Mouse (Mus musculus): ENCODE results near the gene 1700017B05Rik.

Gene 1700017B05Rik

GRCm38 (mm10) chr9:57272902-57273804 lies 10.7 kb upstream of the 1700017B05Rik start:
- no peak for DNase-seq (ENCODE audit: low spot score in 2 of 2)

DNA sequence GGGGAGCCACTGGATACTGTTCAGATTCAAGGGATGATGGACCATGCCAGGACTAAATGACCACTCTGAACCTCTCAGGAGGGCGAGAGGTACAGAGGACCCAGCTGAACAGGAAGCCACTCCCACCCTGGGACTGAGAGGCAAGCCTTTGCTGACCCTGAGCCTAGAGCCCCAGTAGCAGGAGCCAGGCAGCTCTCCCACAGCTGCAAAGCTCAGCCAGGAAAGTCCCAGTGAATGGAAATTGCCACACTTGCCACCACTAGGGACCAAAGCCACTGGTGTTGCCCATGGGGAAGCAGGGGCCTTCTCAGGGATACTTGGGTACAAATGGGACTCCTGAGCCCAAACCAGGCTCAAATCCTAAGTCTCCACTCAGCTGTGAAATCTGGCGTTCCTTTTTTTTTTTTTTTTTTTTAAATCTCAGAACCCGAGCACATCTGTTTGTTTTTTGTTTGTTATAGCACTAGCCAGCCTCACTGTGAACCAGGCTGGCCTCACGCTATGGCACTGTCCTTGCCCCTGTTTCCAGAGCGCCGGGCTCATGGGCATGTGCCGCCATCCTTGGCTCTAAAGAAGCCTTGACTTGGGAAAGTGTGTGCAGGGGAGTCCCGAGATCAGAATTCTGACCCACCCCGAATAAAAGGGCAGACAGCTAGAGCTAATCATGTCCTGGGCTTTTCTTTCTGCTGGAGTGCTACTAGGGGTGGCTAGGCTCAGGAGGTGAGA lies 9.6 kb upstream of the 1700017B05Rik start:
- no peak for DNase-seq (ENCODE audit: low spot score in 2 of 2)

GRCm38 (mm10) chr9:57271081-57271480 lies 8.7 kb upstream of the 1700017B05Rik start:
- no peak for DNase-seq (ENCODE audit: low spot score in 2 of 2)

DNA sequence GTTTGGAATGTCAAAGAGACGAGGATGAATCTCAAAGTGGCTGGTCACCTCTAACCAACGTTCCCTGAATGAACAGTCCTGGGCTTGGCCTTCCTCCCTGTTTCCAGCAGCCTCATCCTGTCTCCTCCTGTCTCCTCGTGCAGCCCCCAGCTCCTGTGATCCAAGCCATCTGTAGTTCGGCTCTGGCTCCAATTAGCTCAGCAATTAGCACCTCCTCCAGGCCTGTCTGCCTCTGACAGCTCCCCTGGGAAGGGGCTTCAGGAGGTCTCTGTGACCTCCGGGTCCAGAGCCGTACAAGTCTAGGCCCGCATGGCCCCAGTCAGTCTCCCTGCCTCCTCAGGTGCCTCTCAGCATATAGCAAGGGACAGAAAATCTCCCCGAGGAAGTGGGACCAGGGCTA lies 8.0 kb upstream of the 1700017B05Rik start:
- DNase-seq (ENCODE audit: low spot score in 2 of 2): no peak

GRCm38 (mm10) chr9:57269384-57269783 lies 7.0 kb upstream of the 1700017B05Rik start:
- DNase-seq (ENCODE audit: low spot score in 2 of 2): no peak

DNA sequence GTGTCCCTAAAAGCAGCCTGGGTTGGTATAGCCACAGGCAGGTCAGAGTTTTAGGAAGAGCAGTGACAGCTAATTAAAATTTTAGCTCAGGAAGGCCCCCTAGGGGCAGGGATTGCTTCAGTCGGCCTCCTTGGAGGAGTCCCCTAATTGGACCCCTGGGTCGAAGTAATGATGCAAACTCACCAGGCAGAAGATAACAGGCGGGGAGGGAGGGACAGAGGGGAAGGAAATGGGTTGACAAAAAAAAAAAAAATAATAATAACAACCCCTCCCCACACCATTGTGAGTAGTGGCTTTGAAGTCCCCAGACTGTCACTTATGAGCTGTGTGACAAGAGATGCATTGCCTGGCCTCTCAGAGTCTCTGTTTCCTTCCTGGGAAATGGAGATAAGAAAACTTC lies 6.2 kb upstream of the 1700017B05Rik start:
- no peak for DNase-seq (ENCODE audit: low spot score in 2 of 2)

- no peak for DNase-seq (ENCODE audit: low spot score in 2 of 2)
These were observed 5.7 kb upstream of the 1700017B05Rik start for GRCm38 (mm10) chr9:57268078-57268477.

- no peak for DNase-seq (ENCODE audit: low spot score in 2 of 2)
These were observed 5.0 kb upstream of the 1700017B05Rik start for GRCm38 (mm10) chr9:57267421-57267820.

DNA sequence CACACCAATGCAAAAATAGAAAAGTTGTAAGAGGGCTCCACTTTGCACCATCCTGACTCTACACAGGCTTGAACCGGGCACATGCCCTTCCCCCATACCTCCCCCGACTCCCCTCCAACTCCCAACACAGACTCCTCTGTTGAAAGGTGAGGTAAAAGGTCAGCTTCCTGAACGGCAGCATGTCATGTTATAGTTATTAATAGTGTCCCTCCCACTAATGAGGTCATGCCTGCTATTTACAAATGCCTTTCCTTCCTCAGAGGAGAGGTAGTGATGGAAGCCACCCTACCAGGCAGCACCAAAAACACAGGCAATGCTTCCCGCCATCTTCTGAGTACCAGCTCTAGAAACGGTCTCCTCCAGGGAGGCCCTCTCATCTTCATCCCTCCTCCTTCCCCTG lies 2.7 kb upstream of the 1700017B05Rik start:
- no peak for DNase-seq (ENCODE audit: low spot score in 2 of 2)

- DNase-seq (ENCODE audit: low spot score in 2 of 2): no peak
These were observed 628 bp upstream of the 1700017B05Rik start for GRCm38 (mm10) chr9:57262795-57263684.

GRCm38 (mm10) chr9:57261516-57261912 lies 898 bp downstream of the 1700017B05Rik start:
- peak; percentile 54 to 64 for DNase-seq (ENCODE audit: low spot score in 2 of 2)

DNA sequence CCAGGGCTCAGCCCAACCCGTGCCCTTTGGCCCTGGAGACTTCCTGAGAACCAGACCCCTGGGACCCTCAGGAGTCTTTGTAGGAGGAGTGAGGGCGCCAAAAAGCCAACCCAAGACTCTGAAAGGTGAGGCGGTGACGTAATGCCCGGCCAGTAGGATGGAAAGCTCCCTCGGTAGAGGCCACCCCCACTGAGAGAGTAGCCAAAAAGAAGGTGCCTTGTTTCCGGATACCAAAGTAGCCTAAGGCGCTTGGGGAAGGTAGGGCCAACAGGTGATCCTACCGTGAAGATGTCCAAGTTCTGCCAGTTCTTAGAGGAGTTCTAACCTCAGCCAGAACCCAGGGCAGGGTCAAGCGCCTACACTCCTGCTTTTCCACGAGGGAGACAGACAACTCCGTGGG lies 1.5 kb downstream of the 1700017B05Rik start:
- DNase-seq (ENCODE audit: low spot score in 2 of 2): peak in 1 of 2 experiments; percentile 36

DNA sequence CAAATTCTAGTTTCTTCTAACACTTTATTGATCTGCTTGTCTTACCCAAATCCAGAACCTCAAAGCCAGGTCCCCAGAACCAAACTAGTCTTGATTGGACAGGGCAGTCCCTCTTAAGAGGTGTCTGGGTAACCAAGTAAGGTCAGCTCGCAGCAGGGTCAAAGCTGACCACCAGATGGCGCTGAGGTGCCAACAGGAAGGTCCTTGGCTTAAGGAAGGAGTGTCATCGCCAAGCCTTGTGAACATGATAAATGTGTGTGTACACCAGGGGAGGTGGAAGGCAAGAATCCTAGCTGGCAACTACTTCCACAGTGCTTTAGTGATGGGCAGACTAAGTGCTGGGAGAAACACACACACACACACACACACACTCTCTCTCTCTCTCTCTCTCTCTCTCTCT lies 2.7 kb downstream of the 1700017B05Rik start:
- DNase-seq (ENCODE audit: low spot score in 2 of 2): peak; percentile 92 to 97

DNA sequence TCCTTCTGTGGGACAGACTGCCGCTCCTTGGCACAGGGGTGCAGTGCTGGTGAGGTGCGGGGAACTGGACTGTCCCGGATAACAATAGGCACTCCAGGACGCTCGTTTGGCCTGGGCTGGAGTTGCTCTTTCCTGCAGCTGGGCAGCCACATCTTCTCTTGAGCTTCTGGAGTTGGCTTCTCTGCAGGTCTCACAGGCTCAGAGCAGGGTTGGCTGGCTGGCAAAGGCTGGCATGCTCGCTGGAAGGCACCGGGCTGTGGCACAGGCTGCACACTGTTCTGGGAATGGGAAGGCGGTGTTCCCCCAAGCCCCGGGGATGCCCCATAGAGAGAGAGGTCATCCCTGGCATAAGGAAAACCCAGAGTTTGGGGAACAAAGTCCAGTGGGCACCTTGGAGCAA lies 4.8 kb downstream of the 1700017B05Rik start:
- DNase-seq (ENCODE audit: low spot score in 2 of 2): no peak

DNA sequence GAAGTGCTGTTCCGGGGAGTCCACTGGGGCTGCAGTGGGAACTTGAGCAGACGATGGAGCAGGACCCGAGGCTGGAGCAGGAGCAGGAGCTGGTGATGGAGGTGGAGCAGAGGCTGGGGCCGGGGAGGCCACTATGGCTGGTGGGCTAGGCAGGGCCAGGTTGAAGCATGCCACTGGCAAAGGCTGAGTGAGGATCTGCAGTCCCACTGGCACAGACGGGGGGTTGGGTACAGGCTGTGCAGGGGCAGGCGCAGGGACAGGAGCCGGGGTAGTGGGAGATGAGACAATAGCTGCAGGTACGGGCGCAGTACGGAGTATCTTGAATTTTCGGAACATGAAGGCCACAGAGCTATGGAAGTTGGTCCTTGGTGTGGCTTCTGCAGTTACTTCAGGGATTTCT lies 5.6 kb downstream of the 1700017B05Rik start:
- DNase-seq (ENCODE audit: low spot score in 2 of 2): no peak

- DNase-seq (ENCODE audit: low spot score in 2 of 2): no peak
These were observed 6.1 kb downstream of the 1700017B05Rik start for GRCm38 (mm10) chr9:57256309-57256708.

DNA sequence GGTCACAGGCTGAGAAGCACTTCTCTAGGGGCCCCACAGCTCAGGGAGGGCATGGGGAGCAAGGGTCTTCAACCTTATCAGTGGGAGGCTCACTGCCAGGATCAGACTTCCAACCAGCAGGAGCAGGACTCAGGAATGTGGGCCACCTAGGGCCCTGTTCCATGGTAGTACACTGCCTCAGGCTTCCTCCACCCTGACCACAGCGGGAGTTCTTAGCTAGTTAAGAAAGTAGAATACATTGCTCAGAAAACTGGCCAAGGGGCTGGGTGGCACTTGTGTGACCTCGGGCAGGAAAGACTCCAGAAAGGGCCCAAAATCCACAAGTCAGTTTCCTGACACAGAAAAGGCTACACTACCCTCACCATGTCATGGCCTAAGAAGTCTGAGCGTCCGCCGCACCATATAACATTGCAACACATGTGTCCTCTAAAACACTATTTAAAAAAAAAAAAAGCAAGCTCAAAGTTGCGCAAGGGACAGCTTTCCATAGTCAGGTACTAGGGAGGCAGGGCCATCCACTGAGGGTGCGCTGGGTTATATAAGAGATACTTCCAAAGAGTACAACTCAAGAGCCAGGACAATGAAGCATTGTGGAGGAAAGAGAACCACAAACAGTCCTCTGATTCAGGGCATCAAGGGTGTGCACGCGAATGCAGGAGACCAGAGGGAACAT lies 7.5 kb downstream of the 1700017B05Rik start:
- no peak for DNase-seq (ENCODE audit: low spot score in 2 of 2)

GRCm38 (mm10) chr9:57254061-57254460 lies 8.4 kb downstream of the 1700017B05Rik start:
- no peak for DNase-seq (ENCODE audit: low spot score in 2 of 2)

- DNase-seq (ENCODE audit: low spot score in 2 of 2): no peak
These were observed 11.3 kb downstream of the 1700017B05Rik start for GRCm38 (mm10) chr9:57251139-57251538.

- no peak for DNase-seq (ENCODE audit: low spot score in 2 of 2)
These were observed 12.4 kb downstream of the 1700017B05Rik start for GRCm38 (mm10) chr9:57250026-57250425.

All from spleen, postnatal 14 days (tissue).